Comparison of ENCODE assay signal across 9 mouse cellular contexts in genomic region chr8:108691456-108692238, GRCm38 (mm10).
A peak's percentile ranks its signal among the peaks of the same experiment; 100 is the strongest.
DNase-seq lines count a peak whose midpoint lies in the region; ATAC-seq and TF ChIP-seq lines count a peak whose summit lies in the region.
"Had no signal": no experiment of that assay in that cellular context is flagged by ENCODE, and none has a peak within 500 bp of the region (broad histone marks: within the 10 kb centered on the region; RNA-seq: fewer than 3 reads in every experiment).

No protein-coding gene starts in this region.

- peak; percentile 96 for DNase-seq in heart, adult 11 months
- DNase-seq in heart, postnatal 25 days (ENCODE audit: low spot score), result no peak
- DNase-seq in frontal cortex, adult 2 months (ENCODE audit: extremely low spot score in 1 of 2, low spot score in 1 of 2), result no peak

- ATAC-seq in heart, embryonic 14.5 days (ENCODE audit: insufficient number of reproducible peaks, insufficient read depth, low FRiP score, low read depth), result 0 out of 2 replicates have a peak, but pooled peaks have one; percentile 29
- ATAC-seq in limb, embryonic 12.5 days (ENCODE audit: insufficient number of reproducible peaks, insufficient read depth, low FRiP score, low TSS enrichment, low read depth), result no peak
- ATAC-seq in midbrain, embryonic 13.5 days, result peak; percentile 57; the same call in 1 of the 2 replicates
- ATAC-seq in erythroid progenitor cell, adult 5-6 weeks (replicated peaks; ENCODE audit: low FRiP score, poor library complexity, severe bottlenecking), result no peak

- no peak for TF ChIP-seq CTCF in bone marrow macrophage, adult 2 months (IDR thresholded peaks at IDR 0.05; ENCODE audit: low read depth, low read length)

- H3K27me3 ChIP-seq in heart, embryonic 14.5 days (ENCODE audit: control insufficient read depth, insufficient read depth, low read length), result peaks cover 19% of the 10 kb centered on the region
- peaks cover 38% of the 10 kb centered on the region for H3K27me3 ChIP-seq in limb, embryonic 12.5 days
- peaks cover 43% of the 10 kb centered on the region for H3K27me3 ChIP-seq in midbrain, embryonic 13.5 days

- H3K9me3 ChIP-seq in heart, embryonic 14.5 days (ENCODE audit: control insufficient read depth, low read length), result no peaks in the 10 kb centered on the region
- H3K9me3 ChIP-seq in limb, embryonic 12.5 days, result no peaks in the 10 kb centered on the region
- no peaks in the 10 kb centered on the region for H3K9me3 ChIP-seq in midbrain, embryonic 13.5 days

- no peak for TF ChIP-seq POLR2A in bone marrow macrophage, adult 2 months (IDR thresholded peaks at IDR 0.05; ENCODE audit: borderline replicate concordance, low read depth, low read length)

- no peaks in the 10 kb centered on the region for H3K36me3 ChIP-seq in heart, embryonic 14.5 days (ENCODE audit: control insufficient read depth, insufficient read depth, low read length)
- no peaks in the 10 kb centered on the region for H3K36me3 ChIP-seq in limb, embryonic 12.5 days
- H3K36me3 ChIP-seq in midbrain, embryonic 13.5 days, result no peaks in the 10 kb centered on the region
- H3K36me3 ChIP-seq: G1E had no signal

- H3K4me3 ChIP-seq in bone marrow macrophage, adult 2 months (ENCODE audit: insufficient read depth, low read length), result peak overlapping the region; percentile 39
- H3K4me3 ChIP-seq in heart, embryonic 14.5 days (ENCODE audit: control insufficient read depth in 1 of 2, insufficient read depth in 1 of 2, low read depth in 1 of 2, low read length in 2 of 2), result peak overlapping the region; percentile 30 to 45
- H3K4me3 ChIP-seq in limb, embryonic 12.5 days (replicated peaks), result peak overlapping the region; percentile 22
- peak overlapping the region; percentile 20 for H3K4me3 ChIP-seq in midbrain, embryonic 13.5 days (replicated peaks)

- WGBS in heart, embryonic 14.5 days, result 2% methylated on average over 21 of the region's 21 CpGs
- WGBS in limb, embryonic 12.5 days, result 3% methylated on average over 21 of the region's 21 CpGs
- WGBS in midbrain, embryonic 13.5 days, result 2% methylated on average over 20 of the region's 21 CpGs

- H3K9ac ChIP-seq in heart, embryonic 14.5 days (ENCODE audit: low read length), result peak overlapping the region; percentile 55
- H3K9ac ChIP-seq in limb, embryonic 12.5 days (replicated peaks), result peak overlapping the region; percentile 44
- H3K9ac ChIP-seq in midbrain, embryonic 13.5 days (replicated peaks), result peak overlapping the region; percentile 63

- H3K27ac ChIP-seq in bone marrow macrophage, adult 2 months (ENCODE audit: insufficient read depth, low read depth, low read length), result peak overlapping the region; percentile 97
- H3K27ac ChIP-seq in heart, embryonic 14.5 days (replicated peaks in 1 of 2; ENCODE audit: control insufficient read depth in 1 of 2, insufficient read depth in 1 of 2, low read depth in 2 of 2, low read length in 2 of 2), result peak overlapping the region; percentile 18 to 26; a peak in 1 of 4 replicates
- peak overlapping the region; percentile 0; the same call in 1 of the 2 replicates for H3K27ac ChIP-seq in limb, embryonic 12.5 days
- H3K27ac ChIP-seq in midbrain, embryonic 13.5 days, result peak overlapping the region; percentile 91

- intact Hi-C loops in heart, postnatal 25 days (cut with DNase I), result loop anchor here (5.0 kb wide), 1 partner anchor 94 kb away; no protein-coding TSS in a partner anchor

- peak overlapping the region; percentile 66 for H3K4me2 ChIP-seq in heart, embryonic 14.5 days (ENCODE audit: low read length)
- peak overlapping the region; percentile 67 for H3K4me2 ChIP-seq in limb, embryonic 12.5 days
- H3K4me2 ChIP-seq in midbrain, embryonic 13.5 days (replicated peaks), result peak overlapping the region; percentile 54

- peaks cover 36% of the 10 kb centered on the region for H3K4me1 ChIP-seq in bone marrow macrophage, adult 2 months (ENCODE audit: control insufficient read depth, insufficient read depth, low read length)
- H3K4me1 ChIP-seq in heart, embryonic 14.5 days (ENCODE audit: control insufficient read depth in 2 of 2, insufficient read depth in 2 of 2, low read length in 2 of 2), result peaks cover 32 to 47% of the 10 kb centered on the region in 2 experiments
- H3K4me1 ChIP-seq in limb, embryonic 12.5 days (replicated peaks), result peaks cover 40% of the 10 kb centered on the region
- H3K4me1 ChIP-seq in midbrain, embryonic 13.5 days (replicated peaks), result peaks cover 51% of the 10 kb centered on the region

Comparison
In these comparisons a context has a peak if more than half of its experiments do, and no peak if none do; other contexts are left out.
1. H3K27ac ChIP-seq: peak in every context shown above with its lines; median percentile 97 in bone marrow macrophage, adult 2 months; 91 in midbrain, embryonic 13.5 days; 22 in heart, embryonic 14.5 days; 0 in limb, embryonic 12.5 days.
2. ATAC-seq: peak in heart, embryonic 14.5 days (single experiment) and midbrain, embryonic 13.5 days (single experiment); none in limb, embryonic 12.5 days (single experiment) and erythroid progenitor cell, adult 5-6 weeks (single experiment).
3. Peak in every context shown above with its lines, with median percentiles within 50 percentile points of each other: H3K4me3 ChIP-seq, H3K4me2 ChIP-seq and H3K9ac ChIP-seq.